Mouse (Mus musculus): ENCODE results near the gene Mtmr4. TPM values are rescaled to one million over a fixed set of nuclear protein-coding genes. Genes with fewer than 3 reads are reported as not detected.

Mtmr4 gene
- polyA plus RNA-seq, 1 experiment from 2014 or later: 26.1 TPM

GRCm38 (mm10) chr11:87592354-87592695, 363 bp downstream of the Mtmr4 start:
- H3K4me1 ChIP-seq (ENCODE audit: control insufficient read depth, insufficient read depth, low read length): peaks cover 50% of the 10 kb centered on the region

DNA sequence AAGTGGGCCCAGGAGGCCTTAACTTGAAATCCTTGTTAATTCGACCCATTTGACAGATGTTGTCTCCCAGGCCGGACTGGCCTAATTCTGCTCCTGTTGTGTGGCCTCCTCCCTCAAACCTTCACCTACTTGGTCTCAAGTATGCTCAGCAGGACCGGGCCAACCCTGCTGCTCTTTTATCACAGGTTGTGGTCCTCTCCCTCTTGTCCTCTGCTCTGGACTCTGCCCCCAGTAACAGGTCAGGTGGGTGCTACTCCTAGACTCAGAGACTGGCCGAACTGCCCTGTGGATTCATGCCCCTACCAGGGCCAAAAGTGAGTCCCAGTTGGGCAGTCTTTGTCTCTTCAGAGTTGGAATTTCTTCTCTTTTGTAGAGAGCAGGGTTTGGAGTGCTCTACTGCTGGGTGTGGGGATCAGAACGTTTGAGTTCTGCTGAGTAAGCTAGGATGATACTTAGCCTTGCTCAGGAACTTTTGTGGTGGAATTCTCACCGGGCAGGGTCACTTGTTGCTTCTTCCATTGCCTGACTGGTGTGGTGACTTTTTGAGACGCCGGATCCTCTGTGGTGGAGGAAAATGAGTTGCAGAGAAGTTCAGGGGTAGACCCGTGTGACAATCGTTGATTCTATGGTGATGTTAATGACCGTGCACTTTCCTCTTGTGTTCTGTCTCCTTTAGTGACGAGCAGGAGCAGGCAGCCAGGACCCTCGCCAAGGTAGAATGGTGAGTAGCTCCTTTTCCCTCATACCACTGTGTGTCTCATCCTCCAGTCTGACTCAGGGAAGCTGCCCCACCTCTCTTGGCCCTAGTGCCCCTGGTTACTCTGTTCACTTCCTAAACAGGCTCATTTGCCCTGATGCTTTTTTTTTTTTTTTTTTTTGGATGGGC, 994 bp downstream of the Mtmr4 start:
- no peak for ATAC-seq
- Histone ChIP-seq H3K9ac (ENCODE audit: low read depth, low read length) (peak overlapping the region; percentile 86), H3K4me3 (ENCODE audit: low read length) (peak overlapping the region; percentile 81), H3K4me2 (ENCODE audit: low read depth, low read length) (peak overlapping the region; percentile 99), H3K9me3 (ENCODE audit: control insufficient read depth, low read length) (no peaks in the 10 kb centered on the region), H3K36me3 (ENCODE audit: control insufficient read depth, insufficient read depth, low read length) (0 out of 2 replicates have a peak, but pooled peaks cover 7% of the 10 kb centered on the region), H3K4me1 (ENCODE audit: control insufficient read depth, insufficient read depth, low read length) (peaks cover 50% of the 10 kb centered on the region), H3K27ac (ENCODE audit: low read length) (peak overlapping the region; percentile 99), H3K27me3 (replicated peaks; ENCODE audit: control insufficient read depth, insufficient read depth, low read length) (no peaks in the 10 kb centered on the region)
- 34% methylated on average over 13 of the region's 13 CpGs for WGBS

More at GRCm38 (mm10) chr11:87592354-87592695, 363 bp downstream of the Mtmr4 start:
- Histone ChIP-seq H3K4me2 (ENCODE audit: low read depth, low read length) (peak overlapping the region; percentile 99), H3K4me3 (ENCODE audit: low read length) (peak overlapping the region; percentile 81), H3K9me3 (ENCODE audit: control insufficient read depth, low read length) (no peaks in the 10 kb centered on the region), H3K27ac (ENCODE audit: low read length) (peak overlapping the region; percentile 99), H3K9ac (ENCODE audit: low read depth, low read length) (peak overlapping the region; percentile 86), H3K27me3 (replicated peaks; ENCODE audit: control insufficient read depth, insufficient read depth, low read length) (no peaks in the 10 kb centered on the region), H3K36me3 (ENCODE audit: control insufficient read depth, insufficient read depth, low read length) (0 out of 2 replicates have a peak, but pooled peaks cover 2% of the 10 kb centered on the region)
- WGBS: under 1% methylated on average over 15 of the region's 15 CpGs
- no peak for ATAC-seq

DNA sequence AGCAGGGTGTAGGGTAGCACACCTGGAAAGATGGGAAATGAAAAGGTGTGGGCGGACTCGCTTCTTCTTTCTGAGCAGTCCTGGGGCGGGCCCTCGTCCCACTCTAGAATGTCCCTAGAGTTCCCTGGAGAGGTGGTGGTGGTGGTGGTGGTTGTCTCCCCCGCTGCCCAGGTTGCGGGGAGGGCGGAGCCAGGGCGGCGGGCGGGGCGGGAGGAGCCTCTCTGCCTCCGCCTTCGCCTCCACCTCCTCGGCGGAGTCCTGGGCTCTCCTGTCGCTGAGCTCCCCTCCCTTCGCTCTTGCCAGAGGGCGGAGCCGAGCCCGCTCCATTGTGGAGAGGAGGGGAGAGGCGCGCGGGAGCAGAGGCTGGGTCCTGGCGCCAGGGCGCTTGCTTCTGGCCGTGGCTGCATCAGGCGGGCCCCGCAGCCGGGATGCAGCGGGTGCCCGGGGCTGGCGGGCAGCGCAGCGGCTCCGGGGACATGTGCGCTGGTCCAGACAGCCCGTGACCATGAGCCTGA, 3.4 kb downstream of the Mtmr4 start:
- H3K36me3 ChIP-seq (ENCODE audit: control insufficient read depth, insufficient read depth, low read length): peaks cover 15% of the 10 kb centered on the region; the same call in 1 of the 2 replicates
- peak overlapping the region; percentile 79 for H3K27ac ChIP-seq (ENCODE audit: low read length)
- no peaks in the 10 kb centered on the region for H3K9me3 ChIP-seq (ENCODE audit: control insufficient read depth, low read length)
- peak overlapping the region; percentile 99 for H3K4me2 ChIP-seq (ENCODE audit: low read depth, low read length)
- peak overlapping the region; percentile 88 for H3K9ac ChIP-seq (ENCODE audit: low read depth, low read length)
- WGBS: 2% methylated on average over 37 of the region's 37 CpGs
- H3K4me3 ChIP-seq (ENCODE audit: low read length): peak overlapping the region; percentile 74
- H3K4me1 ChIP-seq (ENCODE audit: control insufficient read depth, insufficient read depth, low read length): peaks cover 55% of the 10 kb centered on the region
- no peaks in the 10 kb centered on the region for H3K27me3 ChIP-seq (replicated peaks; ENCODE audit: control insufficient read depth, insufficient read depth, low read length)
- peak; percentile 54 for ATAC-seq

DNA sequence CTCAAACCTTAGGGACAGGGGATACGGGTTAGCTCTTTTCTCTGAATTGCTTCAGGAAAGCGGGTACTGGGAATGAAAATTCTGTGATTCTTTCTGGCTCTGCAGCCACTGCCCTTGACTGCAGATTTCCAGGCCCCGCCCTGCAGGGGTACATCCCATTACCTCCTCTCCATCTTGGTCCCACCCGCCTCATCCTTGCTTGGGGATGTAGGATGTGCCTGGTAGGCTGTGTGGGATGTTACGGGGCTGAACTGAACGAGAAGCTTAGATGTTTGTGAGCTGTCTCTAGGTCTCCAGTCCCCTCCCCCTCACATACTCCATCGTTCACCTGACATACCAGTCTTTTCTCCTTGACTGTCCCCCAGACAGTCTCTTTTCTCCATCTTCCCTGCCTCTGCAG, 4.0 kb downstream of the Mtmr4 start:
- no peak for ATAC-seq
- H3K27me3 ChIP-seq (replicated peaks; ENCODE audit: control insufficient read depth, insufficient read depth, low read length): no peaks in the 10 kb centered on the region
- H3K4me3 ChIP-seq (ENCODE audit: low read length): peak overlapping the region; percentile 74
- H3K4me1 ChIP-seq (ENCODE audit: control insufficient read depth, insufficient read depth, low read length): peaks cover 51% of the 10 kb centered on the region
- peak overlapping the region; percentile 88 for H3K9ac ChIP-seq (ENCODE audit: low read depth, low read length)
- peak overlapping the region; percentile 79 for H3K27ac ChIP-seq (ENCODE audit: low read length)
- peaks cover 18% of the 10 kb centered on the region for H3K36me3 ChIP-seq (ENCODE audit: control insufficient read depth, insufficient read depth, low read length)
- peak overlapping the region; percentile 99 for H3K4me2 ChIP-seq (ENCODE audit: low read depth, low read length)
- WGBS: 11% methylated on average over 7 of the region's 7 CpGs
- H3K9me3 ChIP-seq (ENCODE audit: control insufficient read depth, low read length): no peaks in the 10 kb centered on the region

DNA sequence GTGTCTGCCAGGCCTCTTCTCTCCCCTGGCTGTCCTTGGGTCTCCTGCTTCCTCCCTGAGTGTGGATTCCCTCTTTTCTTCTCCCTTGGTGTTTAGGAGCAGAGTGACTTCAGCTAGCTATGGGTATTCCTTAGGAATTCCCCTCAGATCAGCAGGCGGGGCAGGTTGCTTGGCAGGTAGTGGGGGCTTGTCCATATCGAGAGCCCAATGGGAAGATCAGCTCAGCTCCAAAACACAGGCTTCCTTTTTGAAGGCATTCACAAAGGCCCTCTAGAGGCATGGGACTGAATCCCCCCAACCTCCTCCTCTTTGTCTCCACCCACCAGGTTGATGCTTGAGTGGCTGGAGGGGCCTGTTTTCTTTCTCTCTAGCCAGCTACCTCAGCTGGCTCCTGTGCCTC, 4.5 kb downstream of the Mtmr4 start:
- Histone ChIP-seq H3K4me1 (ENCODE audit: control insufficient read depth, insufficient read depth, low read length) (peaks cover 51% of the 10 kb centered on the region), H3K27ac (ENCODE audit: low read length) (no peak overlapping the region), H3K4me3 (ENCODE audit: low read length) (peak overlapping the region; percentile 74; the same call in 1 of the 2 replicates), H3K27me3 (replicated peaks; ENCODE audit: control insufficient read depth, insufficient read depth, low read length) (no peaks in the 10 kb centered on the region), H3K9ac (ENCODE audit: low read depth, low read length) (peak overlapping the region; percentile 88), H3K9me3 (ENCODE audit: control insufficient read depth, low read length) (no peaks in the 10 kb centered on the region), H3K36me3 (ENCODE audit: control insufficient read depth, insufficient read depth, low read length) (peaks cover 21% of the 10 kb centered on the region), H3K4me2 (ENCODE audit: low read depth, low read length) (peak overlapping the region; percentile 99)
- no peak for ATAC-seq
- 36% methylated on average over 2 of the region's 2 CpGs for WGBS

DNA sequence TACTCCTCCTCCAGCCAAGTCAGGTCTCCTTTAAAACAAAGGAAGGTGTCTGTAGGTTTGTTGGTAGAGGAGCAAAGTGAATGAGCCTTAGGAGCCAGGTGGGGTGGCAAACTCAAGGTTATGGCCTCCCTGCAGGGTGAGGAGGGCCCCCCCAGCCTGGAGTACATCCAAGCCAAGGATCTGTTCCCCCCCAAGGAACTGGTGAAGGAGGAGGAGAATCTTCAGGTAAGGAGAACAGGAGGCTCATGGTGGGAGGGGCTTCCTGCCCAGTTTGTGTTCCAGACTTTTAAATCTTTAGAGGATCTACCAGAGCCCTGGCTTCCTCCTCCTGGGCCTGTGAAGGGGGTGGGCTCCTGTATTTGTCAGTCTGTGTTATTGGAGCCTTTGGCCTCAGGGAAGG, 5.1 kb downstream of the Mtmr4 start:
- peaks cover 25% of the 10 kb centered on the region for H3K36me3 ChIP-seq (ENCODE audit: control insufficient read depth, insufficient read depth, low read length)

DNA sequence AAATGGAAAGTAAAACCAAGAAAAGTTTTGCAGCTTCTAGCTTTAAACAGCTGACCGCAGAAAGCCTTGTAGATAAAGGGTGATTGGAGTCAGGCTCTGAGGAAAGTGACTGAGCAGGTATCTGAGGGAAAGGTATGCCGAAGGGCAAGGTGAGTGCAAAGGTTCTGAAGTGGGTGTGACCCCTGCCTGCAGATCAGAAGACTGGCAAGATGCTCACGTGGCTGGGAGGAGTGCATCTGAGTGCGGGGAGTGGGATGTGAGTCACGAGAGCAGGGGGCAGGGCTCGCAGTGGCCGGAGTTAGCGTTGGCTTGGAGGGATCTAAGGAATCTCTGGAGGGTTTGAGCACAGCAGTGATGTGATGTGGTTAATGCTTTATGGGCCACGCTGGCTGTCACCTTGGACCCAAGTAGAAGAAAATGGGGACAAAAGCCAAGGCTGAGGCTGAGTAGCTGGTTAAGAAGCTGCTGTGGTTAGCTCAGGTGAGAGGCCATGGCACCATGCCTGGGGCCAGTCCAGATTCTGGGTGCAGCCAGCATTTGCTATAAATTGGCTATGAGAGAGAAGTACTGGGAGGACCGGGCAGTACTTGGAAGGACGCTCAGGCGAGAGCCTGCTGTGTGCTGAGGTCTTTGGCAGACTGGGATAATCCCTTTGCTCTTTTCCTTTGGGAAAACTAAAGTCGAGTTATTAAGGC, 7.6 kb downstream of the Mtmr4 start:
- Histone ChIP-seq H3K4me3 (ENCODE audit: low read length) (no peak overlapping the region), H3K4me1 (ENCODE audit: control insufficient read depth, insufficient read depth, low read length) (peaks cover 33% of the 10 kb centered on the region), H3K36me3 (ENCODE audit: control insufficient read depth, insufficient read depth, low read length) (peaks cover 39% of the 10 kb centered on the region), H3K9ac (ENCODE audit: low read depth, low read length) (no peak overlapping the region), H3K4me2 (ENCODE audit: low read depth, low read length) (no peak overlapping the region), H3K27ac (ENCODE audit: low read length) (0 out of 2 replicates have a peak overlapping the region, but pooled peaks have one; percentile 34), H3K9me3 (ENCODE audit: control insufficient read depth, low read length) (no peaks in the 10 kb centered on the region), H3K27me3 (replicated peaks; ENCODE audit: control insufficient read depth, insufficient read depth, low read length) (no peaks in the 10 kb centered on the region)
- 79% methylated on average over 13 of the region's 13 CpGs for WGBS
- ATAC-seq: peak; percentile 30

More for the DNA sequence above, 5.1 kb downstream of the Mtmr4 start:
- no peak overlapping the region for H3K4me3 ChIP-seq (ENCODE audit: low read length)
- H3K9ac ChIP-seq (ENCODE audit: low read depth, low read length): no peak overlapping the region
- no peaks in the 10 kb centered on the region for H3K27me3 ChIP-seq (replicated peaks; ENCODE audit: control insufficient read depth, insufficient read depth, low read length)
- no peak overlapping the region for H3K27ac ChIP-seq (ENCODE audit: low read length)
- H3K4me1 ChIP-seq (ENCODE audit: control insufficient read depth, insufficient read depth, low read length): peaks cover 51% of the 10 kb centered on the region
- H3K4me2 ChIP-seq (ENCODE audit: low read depth, low read length): no peak overlapping the region
- H3K9me3 ChIP-seq (ENCODE audit: control insufficient read depth, low read length): no peaks in the 10 kb centered on the region
- ATAC-seq: no peak

DNA sequence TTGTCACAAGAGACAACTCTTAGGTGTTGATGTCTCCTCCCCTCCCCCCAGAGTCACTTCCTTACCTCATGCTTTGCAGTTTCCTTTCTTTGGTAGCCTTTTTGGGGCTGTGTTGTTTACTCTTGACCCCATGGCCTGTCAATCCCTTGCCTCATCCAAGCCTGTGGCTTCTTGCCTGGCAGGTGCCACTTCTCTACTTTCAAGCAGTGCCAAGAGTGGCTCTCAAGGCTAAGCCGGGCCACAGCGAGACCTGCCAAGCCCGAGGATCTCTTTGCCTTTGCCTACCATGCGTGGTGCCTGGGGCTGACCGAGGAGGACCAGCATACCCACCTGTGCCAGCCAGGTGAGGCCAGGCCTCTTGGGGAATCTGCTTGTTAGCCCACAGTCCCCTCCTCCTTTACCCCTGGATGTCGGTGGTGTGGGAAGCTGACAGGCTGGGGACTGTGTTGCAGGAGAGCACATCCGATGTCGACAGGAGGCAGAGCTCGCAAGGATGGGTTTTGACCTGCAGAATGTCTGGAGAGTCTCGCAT, 8.4 kb downstream of the Mtmr4 start:
- ATAC-seq: no peak
- Histone ChIP-seq H3K9me3 (ENCODE audit: control insufficient read depth, low read length) (no peaks in the 10 kb centered on the region), H3K27me3 (replicated peaks; ENCODE audit: control insufficient read depth, insufficient read depth, low read length) (no peaks in the 10 kb centered on the region), H3K36me3 (ENCODE audit: control insufficient read depth, insufficient read depth, low read length) (peaks cover 43% of the 10 kb centered on the region), H3K9ac (ENCODE audit: low read depth, low read length) (no peak overlapping the region), H3K4me1 (ENCODE audit: control insufficient read depth, insufficient read depth, low read length) (peaks cover 26% of the 10 kb centered on the region), H3K4me3 (ENCODE audit: low read length) (no peak overlapping the region), H3K4me2 (ENCODE audit: low read depth, low read length) (no peak overlapping the region), H3K27ac (ENCODE audit: low read length) (no peak overlapping the region)
- WGBS: 92% methylated on average over 10 of the region's 10 CpGs

GRCm38 (mm10) chr11:87602234-87602633, 10.3 kb downstream of the Mtmr4 start:
- no peak overlapping the region for H3K9ac ChIP-seq (ENCODE audit: low read depth, low read length)
- no peaks in the 10 kb centered on the region for H3K27me3 ChIP-seq (replicated peaks; ENCODE audit: control insufficient read depth, insufficient read depth, low read length)
- H3K36me3 ChIP-seq (ENCODE audit: control insufficient read depth, insufficient read depth, low read length): peaks cover 44% of the 10 kb centered on the region
- H3K9me3 ChIP-seq (ENCODE audit: control insufficient read depth, low read length): no peaks in the 10 kb centered on the region
- no peak overlapping the region for H3K27ac ChIP-seq (ENCODE audit: low read length)
- 93% methylated on average over 9 of the region's 9 CpGs for WGBS
- no peak for ATAC-seq
- peaks cover 13% of the 10 kb centered on the region; the same call in 1 of the 2 replicates for H3K4me1 ChIP-seq (ENCODE audit: control insufficient read depth, insufficient read depth, low read length)
- no peak overlapping the region for H3K4me3 ChIP-seq (ENCODE audit: low read length)
- H3K4me2 ChIP-seq (ENCODE audit: low read depth, low read length): no peak overlapping the region

Measured in intestine, embryonic 16.5 days (tissue).